Mouse (Mus musculus) activated CD4-positive, CD25-positive, alpha-beta regulatory T cell, adult 9 weeks (primary cell): Measurements from ENCODE around the gene Olfr430. TPM values are rescaled to one million over a fixed set of nuclear protein-coding genes. Genes with fewer than 3 reads are reported as not detected.

Source experiments
- polyA plus RNA-seq: library from polyadenylated mRNA; unstranded; fragments of 100-300 nt; shearing (Covaris generic); gene quantifications from one replicate; pipeline ENCODE4 v1.2.1, GENCODE M21; 2017

Olfr430 gene
- polyA plus RNA-seq = not detected

GRCm38 (mm10) chr1:174066305-174066704 is at the start of gene Olfr430:
Olfr430 (plus strand) TSS chr1:174066605.

GRCm38 (mm10) chr1:174031698-174032097 is 34.7 kb upstream of the Olfr430 start, which contains the start of gene Ifi205:
Ifi205 (minus strand) TSS chr1:174031810.

DNA sequence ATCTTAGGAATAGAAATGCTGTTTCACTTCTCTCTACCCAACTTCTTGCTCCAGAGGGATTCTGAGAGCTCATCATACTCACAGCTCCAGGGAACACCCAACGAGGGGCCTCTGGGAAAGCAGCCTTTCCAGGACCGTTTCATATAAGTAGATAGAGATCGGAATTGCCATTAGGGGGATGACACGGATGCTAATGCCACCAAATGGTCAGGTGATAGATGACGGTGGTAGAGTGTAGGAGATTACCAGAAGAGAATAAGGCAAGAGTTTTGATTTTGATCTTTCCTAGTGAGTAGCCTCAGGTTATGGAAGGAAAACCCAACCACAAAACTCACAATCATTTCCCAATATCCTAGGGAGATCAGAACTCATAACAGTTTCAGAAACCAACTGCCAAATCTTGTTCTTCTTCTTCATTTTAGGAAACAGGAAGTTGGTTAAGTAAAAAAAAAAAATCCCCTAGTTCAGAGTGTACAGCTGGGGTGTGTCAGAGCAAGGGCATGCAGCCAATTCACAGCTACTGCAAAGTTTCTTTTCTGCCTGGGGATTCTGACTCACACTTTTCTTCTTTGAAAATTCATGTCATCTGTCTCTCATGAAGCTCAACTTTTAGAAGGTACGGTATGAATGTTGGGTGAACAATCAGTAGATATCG is 25.8 kb upstream of the Olfr430 start, which contains the start of gene Olfr433:
Gene Olfr433 (plus strand): TSS at position 183 of the 655 bp plus-strand sequence.

GRCm38 (mm10) chr1:174048893-174049292 is 17.5 kb upstream of the Olfr430 start, which contains the start of gene Olfr432:
Olfr432 (plus strand) TSS chr1:174049205.

GRCm38 (mm10) chr1:174084031-174084430 is 17.6 kb downstream of the Olfr430 start, which contains the start of gene Olfr429:
Olfr429 (plus strand) TSS chr1:174084331.

GRCm38 (mm10) chr1:174096591-174096990 is 30.2 kb downstream of the Olfr430 start, which contains the start of gene Olfr427:
Olfr427 (plus strand) TSS chr1:174096891.

GRCm38 (mm10) chr1:174121062-174121461 is 54.7 kb downstream of the Olfr430 start, which contains the start of gene Olfr231:
Olfr231 (minus strand) TSS chr1:174121162.

Other genes starting within 250 kb of the Olfr430 start
- 3.9 TPM for gene Ifi211, start 153.6 kb upstream of the Olfr430 start, polyA plus RNA-seq
- 575 TPM for gene Mndal, start 124.1 kb upstream of the Olfr430 start, polyA plus RNA-seq
- 508 TPM for gene Ifi203, start 123.9 kb upstream of the Olfr430 start, polyA plus RNA-seq
- gene Ifi202b, start 83.9 kb upstream of the Olfr430 start, polyA plus RNA-seq = not detected
- 0.45 TPM for gene Ifi205, start 34.8 kb upstream of the Olfr430 start, polyA plus RNA-seq
- not detected for gene Olfr433, start 25.9 kb upstream of the Olfr430 start, polyA plus RNA-seq
- gene Olfr432, start 17.4 kb upstream of the Olfr430 start, polyA plus RNA-seq = not detected
- not detected for gene Olfr429, start 17.7 kb downstream of the Olfr430 start, polyA plus RNA-seq
- gene Olfr427, start 30.3 kb downstream of the Olfr430 start, polyA plus RNA-seq = not detected
- gene Olfr231, start 54.6 kb downstream of the Olfr430 start, polyA plus RNA-seq = not detected
- gene Olfr424, start 64.9 kb downstream of the Olfr430 start, polyA plus RNA-seq = not detected
- not detected for gene Olfr420, start 89.0 kb downstream of the Olfr430 start, polyA plus RNA-seq
- gene Spta1, start 106.2 kb downstream of the Olfr430 start, polyA plus RNA-seq = 0.22 TPM
- gene Olfr419, start 185.5 kb downstream of the Olfr430 start, polyA plus RNA-seq = not detected